Mouse (Mus musculus): ENCODE measurements at regions not wholly inside any gene's neighbourhood (a gene's known extent, or its start where the extent isn't known, plus 50 kb on each side); places are given as distances from the start of the nearest gene placed in this dataset.

- TF ChIP-seq CTCF (IDR thresholded peaks at IDR 0.05; ENCODE audit: low read depth) (no peak), EP300 (IDR thresholded peaks at IDR 0.05; ENCODE audit: low read depth) (no peak)
Observed at GRCm38 (mm10) chr6:9820311-9821243, 872.3 kb downstream of the Nxph1 start.
